Mouse (Mus musculus) embryonic facial prominence, embryonic 10.5 days (tissue): ENCODE data around the gene Ttk. TPM values are rescaled to one million over a fixed set of nuclear protein-coding genes. Genes with fewer than 3 reads are reported as not detected.

Experiments used
- DNase-seq: peaks from one replicate; pipeline ENCODE4 v3.0.0-alpha.2; 2017; ENCODE audit warnings: low spot score
- H3K27ac ChIP-seq: fragments of 300-500 bp; sonication (generic); replicated peaks from 2 replicates; pipeline ENCODE4 v1.5.1; 2016; ENCODE audit warnings: mild to moderate bottlenecking
- H3K27me3 ChIP-seq: fragments of 300-500 bp; sonication (generic); replicated peaks from 2 replicates; pipeline ENCODE4 v1.6.1; 2016; ENCODE audit warnings: low read depth, mild to moderate bottlenecking; ENCODE audit not compliant: poor library complexity, severe bottlenecking
- H3K36me3 ChIP-seq: fragments of 300-500 bp; sonication (generic); replicated peaks from 2 replicates; pipeline ENCODE4 v1.6.1; 2016; ENCODE audit warnings: mild to moderate bottlenecking, moderate library complexity
- H3K4me1 ChIP-seq: fragments of 300-500 bp; sonication (generic); 2 replicates; pipeline ENCODE4 v1.6.1; 2016
- H3K4me3 ChIP-seq: fragments of 300-500 bp; sonication (generic); 2 replicates; pipeline ENCODE4 v1.5.1; 2016; ENCODE audit warnings: mild to moderate bottlenecking, moderate library complexity
- H3K9me3 ChIP-seq: fragments of 300-500 bp; sonication (generic); 2 replicates; pipeline ENCODE4 v1.6.1; 2016; ENCODE audit warnings: mild to moderate bottlenecking
- WGBS: fragments of 180-500 bp; shearing (Covaris S2); methylation state at CpG from one replicate; pipeline ENCODE4 v1.1.7; 2016; 5-methylcytosine and 5-hydroxymethylcytosine counted together
- polyA plus RNA-seq: library from polyadenylated mRNA; unstranded; fragments of >200 nt; fragmentation: Nextera tagmentation; extraction: Ambion mirVana; gene quantifications from 2 replicates; pipeline ENCODE4 v1.2.1, GENCODE M21; 2016

The Ttk gene
- polyA plus RNA-seq, 1 experiment from 2014 or later = 50.6 TPM

GRCm38 (mm10) chr9:83829896-83830295, 4.6 kb upstream of the Ttk start:
- DNase-seq = no peak
- Histone ChIP-seq H3K27ac (no peak overlapping the region), H3K4me3 (no peak overlapping the region), H3K36me3 (no peaks in the 10 kb centered on the region), H3K4me1 (peaks cover 9% of the 10 kb centered on the region), H3K9me3 (no peaks in the 10 kb centered on the region), H3K27me3 (no peaks in the 10 kb centered on the region)
- 87% methylated on average over 5 of the region's 5 CpGs for WGBS

GRCm38 (mm10) chr9:83831152-83831551, 3.3 kb upstream of the Ttk start:
- Histone ChIP-seq H3K4me3 (no peak overlapping the region), H3K36me3 (peaks cover 1% of the 10 kb centered on the region), H3K27ac (no peak overlapping the region), H3K27me3 (no peaks in the 10 kb centered on the region), H3K9me3 (no peaks in the 10 kb centered on the region), H3K4me1 (peaks cover 17% of the 10 kb centered on the region)
- DNase-seq = no peak
- WGBS = 77% methylated on average over 8 of the region's 8 CpGs

GRCm38 (mm10) chr9:83834748-83835313, 342 bp downstream of the Ttk start:
- WGBS = 2% methylated on average over 27 of the region's 27 CpGs
- DNase-seq = no peak
- H3K27ac ChIP-seq = peak overlapping the region; percentile 95
- H3K4me1 ChIP-seq = peaks cover 17% of the 10 kb centered on the region
- peaks cover 20% of the 10 kb centered on the region for H3K36me3 ChIP-seq
- H3K9me3 ChIP-seq = no peaks in the 10 kb centered on the region
- peak overlapping the region; percentile 79 for H3K4me3 ChIP-seq
- no peaks in the 10 kb centered on the region for H3K27me3 ChIP-seq

GRCm38 (mm10) chr9:83852464-83852863, 18.0 kb downstream of the Ttk start:
- no peaks in the 10 kb centered on the region for H3K4me1 ChIP-seq
- H3K27ac ChIP-seq = no peak overlapping the region
- H3K27me3 ChIP-seq = no peaks in the 10 kb centered on the region
- WGBS = 91% methylated on average over 3 of the region's 3 CpGs
- DNase-seq = no peak
- H3K36me3 ChIP-seq = peaks cover 91% of the 10 kb centered on the region
- H3K4me3 ChIP-seq = no peak overlapping the region
- no peaks in the 10 kb centered on the region for H3K9me3 ChIP-seq

GRCm38 (mm10) chr9:83865165-83865564, 30.7 kb downstream of the Ttk start:
- Histone ChIP-seq H3K27ac (no peak overlapping the region), H3K36me3 (peaks cover 99% of the 10 kb centered on the region), H3K4me3 (no peak overlapping the region), H3K4me1 (no peaks in the 10 kb centered on the region), H3K9me3 (no peaks in the 10 kb centered on the region), H3K27me3 (no peaks in the 10 kb centered on the region)
- DNase-seq = no peak
- 94% methylated on average over 4 of the region's 4 CpGs for WGBS

- H3K27ac ChIP-seq = no peak overlapping the region
- H3K36me3 ChIP-seq = peaks cover 20% of the 10 kb centered on the region
- DNase-seq = no peak
- H3K4me1 ChIP-seq = no peaks in the 10 kb centered on the region
- H3K4me3 ChIP-seq = no peak overlapping the region
- 78% methylated on average over 6 of the region's 6 CpGs for WGBS
- H3K9me3 ChIP-seq = no peaks in the 10 kb centered on the region
- H3K27me3 ChIP-seq = no peaks in the 10 kb centered on the region
Measured at GRCm38 (mm10) chr9:83882191-83882590, 47.7 kb downstream of the Ttk start.

- H3K27ac ChIP-seq = no peak overlapping the region
- H3K27me3 ChIP-seq = no peaks in the 10 kb centered on the region
- H3K4me3 ChIP-seq = no peak overlapping the region
- H3K36me3 ChIP-seq = peaks cover 12% of the 10 kb centered on the region; the same call in 1 of the 2 replicates
- no peak for DNase-seq
- H3K4me1 ChIP-seq = no peaks in the 10 kb centered on the region
- no peaks in the 10 kb centered on the region for H3K9me3 ChIP-seq
Measured at GRCm38 (mm10) chr9:83886149-83886548, 51.7 kb downstream of the Ttk start.

- WGBS = 92% methylated on average over 5 of the region's 5 CpGs
- Histone ChIP-seq H3K4me3 (no peak overlapping the region), H3K4me1 (no peaks in the 10 kb centered on the region), H3K36me3 (peaks cover 12% of the 10 kb centered on the region; the same call in 1 of the 2 replicates), H3K9me3 (no peaks in the 10 kb centered on the region), H3K27ac (no peak overlapping the region), H3K27me3 (no peaks in the 10 kb centered on the region)
- DNase-seq = no peak
Measured at GRCm38 (mm10) chr9:83888214-83888613, 53.7 kb downstream of the Ttk start.

- H3K4me1 ChIP-seq = peaks cover 4% of the 10 kb centered on the region; the same call in 1 of the 2 replicates
- no peak for DNase-seq
- no peak overlapping the region for H3K27ac ChIP-seq
- no peak overlapping the region for H3K4me3 ChIP-seq
- no peaks in the 10 kb centered on the region for H3K27me3 ChIP-seq
- H3K9me3 ChIP-seq = no peaks in the 10 kb centered on the region
- 75% methylated on average over 8 of the region's 8 CpGs for WGBS
- no peaks in the 10 kb centered on the region for H3K36me3 ChIP-seq
Measured at GRCm38 (mm10) chr9:83893073-83893472, 58.6 kb downstream of the Ttk start.

GRCm38 (mm10) chr9:83893767-83894330, 59.4 kb downstream of the Ttk start:
- peaks cover 4% of the 10 kb centered on the region; the same call in 1 of the 2 replicates for H3K4me1 ChIP-seq
- H3K36me3 ChIP-seq = no peaks in the 10 kb centered on the region
- H3K9me3 ChIP-seq = no peaks in the 10 kb centered on the region
- H3K4me3 ChIP-seq = no peak overlapping the region
- H3K27ac ChIP-seq = no peak overlapping the region
- no peaks in the 10 kb centered on the region for H3K27me3 ChIP-seq
- DNase-seq = no peak
- 92% methylated on average over 4 of the region's 4 CpGs for WGBS

GRCm38 (mm10) chr9:83902086-83902485, 67.6 kb downstream of the Ttk start:
- Histone ChIP-seq H3K36me3 (no peaks in the 10 kb centered on the region), H3K9me3 (no peaks in the 10 kb centered on the region), H3K4me1 (no peaks in the 10 kb centered on the region), H3K4me3 (no peak overlapping the region), H3K27ac (no peak overlapping the region), H3K27me3 (no peaks in the 10 kb centered on the region)
- DNase-seq = no peak
- WGBS = 86% methylated on average over 2 of the region's 2 CpGs

GRCm38 (mm10) chr9:83905820-83906219, 71.3 kb downstream of the Ttk start:
- Histone ChIP-seq H3K36me3 (no peaks in the 10 kb centered on the region), H3K27me3 (no peaks in the 10 kb centered on the region), H3K4me1 (no peaks in the 10 kb centered on the region), H3K27ac (no peak overlapping the region), H3K4me3 (no peak overlapping the region), H3K9me3 (no peaks in the 10 kb centered on the region)
- 75% methylated on average over 4 of the region's 4 CpGs for WGBS
- no peak for DNase-seq

GRCm38 (mm10) chr9:83907017-83907416, 72.5 kb downstream of the Ttk start:
- 84% methylated on average over 3 of the region's 3 CpGs for WGBS
- no peaks in the 10 kb centered on the region for H3K9me3 ChIP-seq

More at GRCm38 (mm10) chr9:83907017-83907416, 72.5 kb downstream of the Ttk start:
- Histone ChIP-seq H3K36me3 (no peaks in the 10 kb centered on the region), H3K4me1 (no peaks in the 10 kb centered on the region), H3K27ac (no peak overlapping the region), H3K4me3 (no peak overlapping the region), H3K27me3 (no peaks in the 10 kb centered on the region)
- DNase-seq = no peak
